ENCODE assay signal across 34 mouse cellular contexts in the genomic region with DNA sequence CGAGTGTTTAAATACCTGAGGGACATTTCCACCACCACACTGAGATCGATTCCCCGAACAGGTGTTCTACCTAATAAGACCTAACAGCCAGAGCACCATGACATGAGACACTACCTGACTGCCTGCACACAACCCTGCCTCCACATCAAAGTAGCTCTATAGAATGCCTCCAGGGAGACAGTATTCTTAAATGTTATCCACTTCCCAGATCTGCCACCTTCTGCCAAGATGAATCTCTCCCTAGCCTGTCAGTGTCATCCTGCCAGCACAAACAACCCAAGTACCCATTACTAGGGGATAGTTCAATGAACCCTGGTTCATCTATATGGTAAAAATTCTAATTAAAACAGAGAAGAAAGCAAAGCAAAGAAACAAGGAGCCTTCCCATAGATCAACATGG.
"Had no signal": no experiment of that assay in that cellular context is flagged by ENCODE, and none has a peak within 500 bp of the region (broad histone marks: within the 10 kb centered on the region; RNA-seq: fewer than 3 reads in every experiment).

No protein-coding gene starts in this region.

- H3K27me3 ChIP-seq: heart, embryonic 12.5 days; heart, embryonic 13.5 days; heart, embryonic 15.5 days; hindbrain, embryonic 15.5 days; intestine, embryonic 15.5 days; kidney, embryonic 15.5 days had no signal

- DNase-seq: heart, postnatal 10 days; heart, postnatal 14 days; heart, postnatal 36 days; heart, postnatal 4 days; kidney, adult 11 months; kidney, adult 18-20 months; kidney, adult 2 months; kidney, adult 8-10 months; kidney, adult 9 months; kidney, postnatal 10 days; kidney, postnatal 14 days; kidney, postnatal 25 days; kidney, postnatal 36 days; kidney, postnatal 4 days; layer of hippocampus, adult 9-11 months; layer of hippocampus, postnatal 36 days had no signal

- H3K27ac ChIP-seq: heart, embryonic 10.5 days; heart, embryonic 13.5 days; heart, embryonic 15.5 days; hindbrain, embryonic 10.5 days; hindbrain, embryonic 13.5 days; hindbrain, embryonic 14.5 days; hindbrain, embryonic 15.5 days; hindbrain, postnatal 0 days; intestine, embryonic 15.5 days; kidney, embryonic 15.5 days; kidney, postnatal 0 days; layer of hippocampus, adult 2 months had no signal

- H3K36me3 ChIP-seq: heart, embryonic 10.5 days; heart, embryonic 12.5 days; heart, embryonic 13.5 days; heart, embryonic 15.5 days; hindbrain, embryonic 10.5 days; hindbrain, embryonic 13.5 days; hindbrain, embryonic 15.5 days; intestine, embryonic 15.5 days; kidney, embryonic 15.5 days had no signal

- H3K4me2 ChIP-seq: heart, embryonic 11.5 days; heart, embryonic 12.5 days; heart, embryonic 13.5 days; heart, embryonic 15.5 days; hindbrain, embryonic 13.5 days; hindbrain, embryonic 14.5 days; hindbrain, embryonic 15.5 days; intestine, embryonic 15.5 days; kidney, embryonic 15.5 days had no signal

- H3K9ac ChIP-seq: heart, embryonic 12.5 days; heart, embryonic 13.5 days; heart, embryonic 15.5 days; hindbrain, embryonic 13.5 days; hindbrain, embryonic 14.5 days; hindbrain, embryonic 15.5 days; intestine, embryonic 15.5 days; kidney, embryonic 15.5 days had no signal

- H3K4me3 ChIP-seq: heart, embryonic 10.5 days; heart, embryonic 12.5 days; heart, embryonic 13.5 days; heart, embryonic 15.5 days; hindbrain, embryonic 10.5 days; hindbrain, embryonic 13.5 days; hindbrain, embryonic 15.5 days; intestine, embryonic 15.5 days; kidney, embryonic 15.5 days; layer of hippocampus, adult 2 months had no signal

- H3K9me3 ChIP-seq: heart, embryonic 10.5 days; heart, embryonic 12.5 days; heart, embryonic 13.5 days; heart, embryonic 15.5 days; hindbrain, embryonic 10.5 days; hindbrain, embryonic 13.5 days; hindbrain, embryonic 15.5 days; intestine, embryonic 15.5 days; kidney, embryonic 15.5 days had no signal

- ATAC-seq: hindbrain, embryonic 16.5 days; hindbrain, postnatal 0 days; inflammation-experienced regulatory T-cells, adult 6 months; intestine, embryonic 15.5 days; intestine, embryonic 16.5 days; intestine, postnatal 0 days had no signal
